Mouse (Mus musculus) heart, postnatal 0 days (tissue): Measurements from ENCODE around the gene Gm11034.
A peak's percentile ranks its signal among the peaks of the same experiment; 100 is the strongest.

ENCODE experiments used
- CTCF ChIP-seq: IDR thresholded peaks from 2 replicates; pipeline ENCODE4 v1.5.1; 2016; ENCODE audit warnings: antibody characterized with exemption, control low read depth, low read depth
- EP300 ChIP-seq: IDR thresholded peaks from 2 replicates; pipeline ENCODE4 v1.6.1; 2016; ENCODE audit warnings: antibody characterized with exemption, low read depth

GRCm38 (mm10) chr8:72261872-72262271 is 48.4 kb upstream of the Gm11034 start:
- peak; percentile 57 for TF ChIP-seq CTCF
- TF ChIP-seq EP300: no peak
